Mouse (Mus musculus) right cerebral cortex, postnatal 25 days (tissue): Measurements from ENCODE around the gene Mapkap1.

Source experiments
- DNase-seq: peaks from one replicate; pipeline ENCODE4 v3.0.0; 2022

Gene Mapkap1

DNA sequence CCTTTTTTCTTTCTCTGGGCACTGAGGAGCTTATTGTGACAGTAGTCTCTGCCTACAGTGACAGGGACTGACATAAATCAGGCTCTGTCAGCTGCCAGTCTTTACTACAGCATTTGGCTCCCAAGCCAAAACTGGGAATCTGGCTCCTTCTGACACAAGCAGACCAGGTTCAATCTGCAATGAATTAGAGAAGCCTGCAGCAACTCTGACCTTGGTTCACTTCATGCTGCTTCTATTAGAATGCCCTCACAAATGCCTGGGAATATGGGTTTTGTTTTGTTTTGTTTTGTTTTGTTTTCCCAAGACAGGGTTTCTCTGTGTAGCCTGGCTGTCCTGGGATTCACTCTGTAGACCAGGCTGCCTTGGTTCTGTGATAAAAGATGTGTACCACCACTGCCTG lies 126.7 kb downstream of the Mapkap1 start:
- no peak for DNase-seq

DNA sequence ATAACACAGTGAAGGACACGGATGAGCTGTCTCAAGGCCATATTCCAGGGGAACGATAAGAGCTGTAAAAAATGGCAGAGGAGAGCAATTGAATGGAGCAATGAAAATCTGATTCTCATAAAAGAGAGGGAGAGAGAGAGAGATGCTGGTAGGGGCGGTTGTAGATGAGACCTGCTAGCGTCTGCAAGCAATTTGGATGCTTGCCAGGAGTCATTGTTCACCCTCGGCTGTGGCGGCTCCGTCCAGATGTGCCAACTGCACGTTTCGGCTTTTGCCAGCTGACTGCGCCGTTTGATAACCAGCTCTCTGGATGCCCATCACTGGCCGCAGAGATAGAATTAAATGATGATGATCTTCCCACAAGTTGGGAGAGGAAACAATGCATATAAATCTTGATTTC lies 128.4 kb downstream of the Mapkap1 start:
- DNase-seq, result no peak

DNA sequence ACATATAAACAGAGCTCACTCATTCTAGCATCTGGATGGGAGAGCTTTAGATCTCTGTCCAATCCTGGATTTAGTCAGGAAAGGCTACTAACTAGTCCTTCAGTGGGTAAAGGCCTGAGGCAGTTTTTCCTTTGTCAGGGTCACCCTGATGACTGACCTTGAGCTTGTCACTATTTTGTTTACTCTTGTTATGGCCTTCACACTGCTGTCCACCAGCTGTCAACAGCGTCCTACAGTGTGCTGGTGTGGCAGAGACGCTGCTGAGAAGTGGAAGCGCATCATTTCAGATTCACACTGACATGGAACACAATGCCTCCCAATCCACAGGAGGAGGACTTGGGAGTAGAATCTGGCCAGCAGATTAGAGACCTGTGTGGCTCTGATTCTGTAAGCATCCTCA lies 130.8 kb downstream of the Mapkap1 start:
- DNase-seq, result no peak

DNA sequence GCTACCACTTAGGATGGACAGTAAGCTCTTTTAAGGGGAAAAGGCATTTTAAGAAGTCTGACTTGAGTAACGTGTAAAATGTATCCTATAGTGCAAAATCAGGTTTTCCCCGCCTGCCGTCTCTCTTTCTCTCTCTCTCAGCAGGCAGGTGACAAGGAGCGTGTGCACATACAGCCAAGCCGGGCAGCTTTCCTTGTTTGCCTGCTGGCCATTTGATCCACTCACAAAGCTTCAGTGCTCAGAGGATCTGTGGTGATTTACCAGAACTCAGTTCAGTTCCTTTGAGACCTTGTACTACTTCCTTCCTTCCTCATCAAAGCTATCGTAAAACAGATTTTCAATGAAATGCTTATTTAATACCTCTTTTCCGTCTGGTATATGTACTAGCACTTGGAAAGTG lies 137.0 kb downstream of the Mapkap1 start:
- DNase-seq, result no peak

DNA sequence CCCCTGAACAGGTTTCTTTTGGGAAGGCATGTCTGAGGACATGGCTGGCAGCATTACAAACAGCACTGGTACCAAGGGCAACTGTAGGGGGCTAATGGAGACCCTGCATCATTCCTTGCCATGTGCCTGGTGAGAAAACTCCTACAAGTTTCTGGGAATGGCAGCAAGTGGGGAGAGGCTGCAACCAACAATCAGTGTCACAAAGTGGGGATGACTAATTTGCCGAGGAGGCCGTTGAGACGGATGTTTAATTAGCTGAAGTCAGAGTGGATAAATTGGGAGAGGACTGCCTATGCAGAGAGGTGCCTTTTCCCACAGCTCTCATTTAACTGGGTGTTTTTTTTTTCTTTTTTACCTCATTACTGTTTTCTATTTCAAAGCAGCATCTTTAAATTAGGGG lies 137.4 kb downstream of the Mapkap1 start:
- no peak for DNase-seq

DNA sequence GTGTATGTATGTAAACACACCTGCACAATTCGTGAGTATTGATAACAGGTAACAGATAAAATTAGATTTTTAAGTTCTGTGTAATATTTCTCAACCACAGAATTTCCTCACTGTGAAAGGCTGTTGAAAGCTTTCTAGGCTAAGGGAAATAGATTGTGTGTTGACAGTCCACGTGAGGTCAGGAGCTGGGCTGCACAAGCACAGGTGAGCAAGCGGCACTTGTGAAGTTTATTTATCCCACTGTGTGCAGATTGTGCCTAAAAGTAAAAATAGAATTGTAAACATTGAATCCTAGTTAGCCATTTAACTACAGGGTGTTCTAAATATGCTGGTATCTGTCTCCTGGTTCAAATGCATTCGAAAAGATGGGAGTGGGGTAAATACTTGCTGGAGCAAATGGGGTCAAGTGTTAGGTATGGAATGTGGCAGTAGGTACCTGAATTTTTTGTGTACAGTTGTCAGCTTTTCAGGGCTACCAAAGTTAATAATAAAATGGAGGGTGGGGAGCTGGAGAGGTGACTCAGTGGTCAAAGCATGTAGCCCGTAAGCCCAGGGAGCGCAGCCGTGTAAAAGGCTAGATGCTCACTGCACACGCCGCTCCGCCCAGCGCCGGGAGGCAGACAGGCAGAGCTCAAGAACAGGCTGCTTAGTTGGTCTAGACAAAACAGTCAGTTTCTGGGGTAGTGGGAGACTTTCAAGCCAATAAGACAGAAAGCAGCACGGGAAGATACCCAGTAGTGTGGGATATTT lies 138.2 kb downstream of the Mapkap1 start:
- no peak for DNase-seq

DNA sequence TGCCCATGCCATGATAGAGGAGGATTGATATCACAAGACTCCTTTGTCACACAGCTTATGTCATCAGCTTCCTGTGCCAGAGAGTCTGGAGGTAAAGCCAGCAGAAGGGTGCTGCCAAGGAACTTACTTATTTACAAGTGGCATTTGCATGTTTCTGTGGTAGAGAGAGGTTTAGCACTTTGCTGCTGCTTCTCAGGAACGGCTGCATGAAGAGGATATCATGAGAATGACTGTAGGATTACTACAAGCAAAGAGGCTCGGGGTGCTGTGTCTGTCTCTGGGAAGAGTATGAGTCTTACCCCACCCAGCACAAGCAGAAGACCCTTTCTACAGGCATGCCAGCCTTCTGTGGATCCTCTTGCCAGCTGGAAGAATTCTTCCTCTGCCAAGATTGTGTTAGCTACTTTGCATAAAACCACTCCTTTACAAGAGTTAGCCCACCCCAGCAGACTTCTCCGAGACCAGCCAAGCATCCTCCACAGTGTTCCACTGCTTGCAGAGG lies 139.7 kb downstream of the Mapkap1 start:
- DNase-seq, result peak; percentile 63

DNA sequence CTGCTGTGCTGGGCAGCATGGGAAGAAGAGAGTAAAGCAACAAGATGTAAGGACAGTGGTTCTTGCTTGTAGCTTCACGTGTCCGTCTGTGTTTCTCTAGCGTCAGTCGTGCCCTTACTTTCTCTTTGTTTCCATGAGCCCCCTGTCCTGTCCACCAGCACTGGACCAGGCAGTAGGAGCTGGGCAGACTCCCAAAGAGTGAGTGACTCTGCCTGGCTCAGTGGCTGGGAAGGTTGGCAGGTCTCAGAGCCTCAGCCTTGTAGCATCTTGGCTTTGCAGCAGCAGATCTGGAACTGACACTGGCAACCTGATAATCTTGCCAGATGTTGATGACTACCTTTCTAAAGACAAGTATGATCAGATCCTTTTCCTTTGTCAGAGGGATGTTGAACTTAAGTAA lies 140.9 kb downstream of the Mapkap1 start:
- DNase-seq, result no peak

DNA sequence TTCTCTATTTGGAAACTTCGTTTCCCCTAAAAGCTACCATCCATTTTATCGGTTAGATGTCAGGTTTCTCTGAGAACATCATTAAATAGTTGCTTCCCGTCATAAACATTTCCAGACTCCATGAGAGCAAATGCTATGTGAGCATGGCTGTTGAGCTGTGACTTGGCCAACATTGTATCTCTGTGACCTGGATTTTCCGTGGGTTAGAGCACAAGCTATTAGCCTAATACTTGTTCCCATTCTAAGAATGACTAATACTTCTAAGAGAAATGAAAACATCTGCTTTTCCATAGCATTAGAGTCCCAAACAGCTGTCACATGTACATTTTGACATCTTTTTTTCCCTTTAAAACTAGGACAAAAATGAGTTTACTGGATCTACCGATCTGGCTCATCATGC lies 142.4 kb downstream of the Mapkap1 start:
- DNase-seq, result no peak

DNA sequence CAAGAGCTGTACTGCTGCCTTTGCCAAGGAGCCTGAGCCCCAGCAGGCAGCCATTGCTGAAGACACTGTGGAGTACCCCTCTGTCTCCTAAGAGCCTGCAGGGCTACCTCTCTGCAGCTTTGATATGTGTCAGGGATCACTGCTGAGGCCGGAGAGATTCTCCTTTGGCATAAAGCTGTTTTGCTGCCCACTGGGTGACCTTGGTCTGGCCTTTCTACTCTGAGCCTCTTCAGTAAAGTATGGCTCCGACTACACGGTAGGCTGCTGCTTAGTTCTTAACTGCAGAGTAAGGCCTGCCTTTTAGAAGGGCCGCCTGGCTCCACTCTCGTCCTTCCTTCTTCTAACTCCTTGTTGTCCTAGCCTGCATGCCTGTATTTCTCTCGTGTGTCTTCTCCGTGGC lies 142.9 kb downstream of the Mapkap1 start:
- DNase-seq, result no peak

DNA sequence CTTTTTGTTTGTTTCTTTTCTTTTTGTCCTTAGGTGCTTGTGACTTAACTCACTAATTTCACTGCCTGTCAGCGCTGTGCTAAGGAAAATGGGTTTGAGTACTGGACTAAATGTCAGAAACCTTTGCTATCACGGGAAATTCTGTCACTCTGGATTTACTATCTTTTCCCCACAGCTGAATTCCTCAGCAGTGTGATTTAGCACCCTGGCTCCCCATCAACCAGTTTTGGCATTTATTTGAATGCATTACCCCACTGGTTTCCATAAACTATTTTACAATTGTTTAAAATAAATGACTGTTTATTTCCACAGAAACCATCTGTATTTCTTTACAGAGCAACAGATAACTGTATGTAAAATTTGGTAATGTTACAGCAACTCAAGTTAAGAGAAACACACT lies 146.2 kb downstream of the Mapkap1 start:
- DNase-seq, result no peak

DNA sequence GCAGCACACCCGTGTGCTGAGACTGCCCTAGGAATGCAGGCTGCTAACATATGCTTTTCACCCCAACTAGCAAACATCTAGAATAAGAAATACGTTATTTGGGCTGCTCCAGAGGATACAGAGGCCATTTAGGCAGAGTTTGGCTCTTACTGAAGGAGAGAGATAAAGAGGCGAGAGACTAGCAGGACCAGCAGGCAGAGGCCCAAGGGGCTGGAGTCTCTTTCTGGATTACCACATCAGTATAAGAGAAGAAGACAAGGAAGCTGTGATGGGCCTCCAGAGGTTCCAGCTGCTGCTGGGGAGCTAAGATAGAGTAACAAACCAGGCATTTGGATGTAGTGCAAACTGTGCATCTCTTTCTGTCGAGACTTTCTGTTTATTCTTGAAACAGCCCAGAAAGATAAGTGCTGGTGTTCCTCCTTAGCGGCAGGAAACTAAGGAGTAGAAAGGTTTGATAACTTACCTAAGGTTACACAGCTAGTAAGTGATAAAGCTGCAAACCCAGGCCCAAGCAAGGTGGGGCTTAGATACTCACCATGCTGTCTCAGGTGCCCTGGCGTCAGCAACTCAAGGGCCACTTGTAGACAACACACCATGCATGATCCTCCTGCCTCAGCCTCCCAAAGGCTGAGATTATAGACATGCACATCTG lies 147.1 kb downstream of the Mapkap1 start:
- DNase-seq, result no peak

DNA sequence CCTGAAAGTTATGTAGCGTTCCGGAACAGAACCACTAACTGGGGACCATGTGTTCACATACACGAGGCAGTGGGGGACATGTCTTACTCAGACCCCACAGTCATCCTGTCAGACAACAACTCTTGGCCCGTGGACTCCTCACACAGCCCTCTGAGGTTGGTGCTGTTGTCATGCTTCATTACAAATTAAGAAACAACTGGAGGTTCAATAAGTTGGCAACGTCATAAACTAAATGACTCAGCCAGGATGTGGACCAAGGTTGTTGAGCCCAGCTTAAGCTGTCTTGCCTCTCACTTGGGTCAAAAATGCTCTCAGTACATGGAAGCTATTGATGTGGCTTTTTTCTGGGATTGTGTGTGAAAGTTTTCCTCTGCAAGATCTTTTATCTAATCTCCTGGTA lies 153.6 kb downstream of the Mapkap1 start:
- DNase-seq, result no peak

DNA sequence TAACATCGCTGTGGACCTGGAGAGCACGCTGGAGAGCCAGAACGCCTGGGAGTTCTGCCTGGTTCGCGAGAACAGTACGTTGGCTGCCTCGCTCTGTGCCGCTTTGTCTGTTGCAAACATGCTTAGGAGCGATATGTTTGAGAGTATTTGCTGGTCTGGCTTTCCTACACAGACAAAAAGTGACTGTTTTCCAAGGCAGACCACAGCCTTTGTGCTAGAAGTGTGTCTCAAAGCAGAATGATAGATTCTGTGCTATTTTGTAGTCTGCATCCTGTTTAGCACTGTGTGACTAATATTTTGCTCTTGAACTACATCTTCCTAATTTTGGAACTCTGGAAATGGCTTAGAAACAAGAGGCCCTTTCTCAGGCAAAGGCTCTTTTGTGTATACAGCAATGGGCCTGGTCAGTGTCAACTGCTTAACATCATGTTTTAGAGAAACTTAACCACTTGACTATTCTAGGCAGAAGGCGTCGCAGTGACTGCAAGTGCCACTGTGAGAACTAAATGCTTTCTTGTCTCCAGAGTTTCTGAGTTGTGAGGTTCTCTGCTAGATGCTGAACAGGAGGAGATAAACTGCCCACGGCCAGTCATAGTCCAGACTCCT lies 156.6 kb downstream of the Mapkap1 start:
- DNase-seq, result no peak

DNA sequence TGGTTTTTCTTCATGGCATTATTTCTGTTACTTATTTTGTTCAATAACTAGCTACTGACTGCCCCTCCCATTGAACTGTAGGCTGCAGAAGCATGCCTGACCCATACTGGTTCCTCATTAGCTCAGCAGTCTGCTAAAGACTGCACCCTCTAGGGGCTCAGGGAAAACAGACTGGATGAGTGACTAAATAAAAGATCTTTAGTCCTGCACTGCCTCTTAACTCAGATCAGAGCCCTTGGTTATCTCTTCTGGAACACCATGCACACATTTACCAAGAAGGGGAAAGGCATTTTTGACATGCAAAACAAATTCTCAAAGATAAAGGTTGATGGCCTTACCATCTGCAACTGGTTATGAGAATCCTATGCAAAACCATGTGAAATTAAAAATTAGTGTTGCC lies 157.3 kb downstream of the Mapkap1 start:
- no peak for DNase-seq

DNA sequence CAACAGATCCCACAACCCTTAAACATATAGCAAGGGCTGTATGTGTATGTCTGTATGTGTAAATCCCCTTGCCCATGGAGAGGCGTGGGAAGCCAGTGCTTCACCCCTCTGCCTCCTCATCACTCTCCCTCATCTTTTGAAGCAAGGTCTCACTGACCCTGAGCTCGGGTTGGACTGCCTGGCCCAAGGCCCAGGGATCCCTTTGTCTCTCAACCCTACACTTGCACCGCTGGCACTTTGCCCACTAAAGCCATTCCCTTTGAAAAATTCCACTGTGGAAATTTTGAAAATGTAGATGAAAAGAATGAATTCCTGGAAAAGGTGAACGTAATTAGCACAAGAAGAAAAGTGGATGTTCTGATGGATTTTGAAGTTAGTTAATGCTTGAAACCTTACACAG lies 159.6 kb downstream of the Mapkap1 start:
- DNase-seq, result no peak

DNA sequence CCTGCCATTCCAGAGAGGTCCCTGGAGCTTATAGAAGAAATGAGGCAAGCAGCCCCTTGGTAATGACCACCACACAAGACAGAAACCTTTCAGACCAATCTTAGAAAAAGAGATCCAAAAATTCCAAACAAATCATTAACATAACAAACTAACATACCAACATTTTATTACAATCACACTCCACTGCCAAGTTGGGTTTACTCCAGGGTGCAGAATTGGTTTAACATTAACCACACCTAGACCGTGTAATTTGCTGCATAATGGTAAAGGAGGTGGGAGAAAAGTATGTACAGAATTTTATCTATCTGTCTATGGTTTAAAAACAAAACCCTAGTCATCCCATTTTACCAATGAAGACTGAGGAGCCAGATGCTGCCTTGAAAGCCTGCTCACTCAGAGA lies 160.0 kb downstream of the Mapkap1 start:
- DNase-seq, result no peak

DNA sequence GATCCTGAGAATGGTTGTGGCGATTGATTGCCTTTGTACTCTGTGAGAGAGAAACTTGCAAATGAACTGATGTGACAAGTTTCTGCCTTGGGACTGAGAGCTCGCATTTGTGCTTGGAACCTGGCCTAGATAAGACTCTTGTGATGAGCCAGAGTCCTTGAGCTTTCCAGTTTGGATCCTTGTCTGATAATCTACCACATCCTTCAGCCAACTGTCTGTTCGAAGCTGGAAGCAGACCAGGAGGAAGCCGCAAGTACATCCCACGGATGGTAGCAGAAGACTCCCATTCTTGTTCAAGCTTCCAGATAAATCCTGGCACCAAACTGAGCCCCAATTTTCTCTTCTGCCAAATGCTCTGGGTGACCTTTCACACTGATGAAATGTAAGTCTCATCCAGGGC lies 162.6 kb downstream of the Mapkap1 start:
- peak; percentile 29 for DNase-seq

DNA sequence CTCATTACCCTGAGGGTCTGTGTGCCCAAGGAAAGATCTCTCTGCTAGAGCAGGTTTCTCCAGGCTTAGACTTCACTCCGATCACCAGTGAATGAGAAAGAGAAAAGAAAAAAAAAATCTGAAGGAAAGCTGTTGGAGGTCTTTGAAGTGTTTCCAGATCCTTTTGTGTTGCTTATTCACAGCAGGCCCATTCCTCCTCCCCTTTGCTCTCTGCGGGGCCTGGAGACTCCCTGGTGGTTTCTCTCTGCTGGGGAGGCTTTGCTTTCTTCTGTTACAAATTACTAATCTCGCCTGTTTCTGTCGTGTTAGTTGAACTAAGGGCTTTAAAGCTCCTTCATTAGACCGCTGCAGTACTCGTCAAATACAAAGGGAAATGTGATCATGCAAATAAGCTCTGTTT lies 163.8 kb downstream of the Mapkap1 start:
- no peak for DNase-seq

DNA sequence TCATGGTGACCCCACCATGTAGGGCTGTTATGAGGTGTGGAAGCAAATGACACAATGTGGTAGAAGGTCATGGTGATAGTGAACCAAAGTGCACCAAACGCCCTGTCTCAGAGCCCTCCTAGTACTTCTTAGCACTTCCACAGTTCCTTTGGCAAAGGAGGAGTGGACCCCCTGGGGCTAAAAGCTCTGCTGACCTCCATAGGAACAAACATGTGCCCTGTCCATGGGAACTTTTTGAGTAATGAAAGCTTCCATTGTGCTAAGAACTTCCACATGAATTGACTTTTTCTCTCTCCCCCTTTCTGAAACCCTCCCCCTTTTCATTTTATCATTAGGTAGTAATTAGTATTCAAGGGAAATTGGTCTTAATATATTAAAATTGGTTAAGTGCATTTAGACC lies 164.5 kb downstream of the Mapkap1 start:
- no peak for DNase-seq

DNA sequence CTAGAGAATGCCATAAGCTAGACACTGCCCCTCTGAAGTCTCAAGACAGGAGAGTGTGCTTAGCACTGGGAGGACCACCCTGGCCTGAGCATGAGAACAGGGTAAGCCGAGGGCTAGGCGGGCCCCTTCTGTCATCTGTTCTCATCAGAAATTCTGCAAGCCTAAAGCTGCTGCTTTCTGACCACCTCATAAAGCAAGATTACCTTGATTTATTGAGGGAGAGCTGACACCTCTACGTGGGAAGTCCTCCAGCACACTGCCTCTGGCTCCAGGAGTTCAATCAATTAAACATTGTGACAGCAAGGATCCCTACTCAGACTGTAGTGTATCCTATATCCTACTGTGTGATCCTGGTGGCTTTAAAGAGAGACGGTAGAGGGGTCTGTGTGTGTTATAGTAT lies 166.5 kb downstream of the Mapkap1 start:
- DNase-seq, result no peak

DNA sequence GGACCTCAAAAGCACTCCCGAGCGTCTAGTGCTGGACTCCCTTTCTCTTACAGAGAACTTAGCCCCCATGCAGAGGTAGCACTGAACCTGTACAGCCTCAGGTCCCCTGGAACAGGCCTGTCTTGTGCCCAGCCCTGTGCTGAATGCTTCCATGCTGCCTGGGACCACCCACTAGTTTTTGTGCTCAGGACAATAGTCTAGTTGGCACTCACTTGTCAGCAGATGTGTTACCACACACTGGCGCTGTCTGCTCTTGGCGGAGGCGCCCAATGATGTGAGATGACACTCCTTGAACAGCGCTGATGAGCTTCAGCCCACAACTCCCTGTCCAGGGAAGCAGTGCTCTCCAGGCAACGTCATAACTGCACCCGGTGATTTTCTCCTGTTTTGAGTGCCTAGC lies 182.0 kb downstream of the Mapkap1 start:
- no peak for DNase-seq

DNA sequence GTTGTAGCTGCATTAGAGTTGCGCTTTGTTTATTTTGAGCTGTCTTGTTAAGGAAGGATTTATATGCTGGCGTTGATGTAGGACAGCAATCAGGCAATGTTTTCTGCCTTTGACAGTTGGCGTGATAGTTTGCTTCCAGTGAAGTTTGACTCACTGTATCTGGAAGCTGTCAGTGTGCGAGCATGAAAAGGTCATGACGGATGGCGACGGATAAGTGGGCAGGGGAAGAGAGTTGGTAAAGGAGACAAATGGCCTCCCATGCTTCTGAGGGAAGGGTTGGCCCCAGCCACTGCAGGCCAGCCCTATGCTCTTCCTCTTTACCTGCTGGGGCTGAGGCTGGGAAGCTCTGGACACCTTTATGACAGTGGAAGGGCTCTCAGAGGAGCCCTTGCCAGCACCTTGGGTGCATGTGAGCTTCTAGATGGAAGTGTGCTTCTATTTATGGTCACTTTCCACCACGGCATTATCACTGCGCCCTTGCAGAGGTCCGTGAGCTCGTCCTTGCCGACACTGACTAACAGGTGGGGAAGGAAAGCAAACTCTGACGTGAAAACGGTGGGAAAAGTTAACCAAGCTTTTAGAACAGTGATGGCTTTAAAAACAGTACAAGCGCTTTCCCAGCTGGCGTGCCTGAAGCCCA lies 185.3 kb downstream of the Mapkap1 start:
- DNase-seq, result no peak
